Mouse (Mus musculus) erythroid progenitor cell, adult 5-6 weeks (primary cell): ENCODE results near the gene Pknox2. TPM values are rescaled to one million over a fixed set of nuclear protein-coding genes. Genes with fewer than 3 reads are reported as not detected.

ENCODE experiments used
- ATAC-seq: replicated peaks from 2 replicates; pipeline ENCODE4 v1.8.0; 2016; ENCODE audit warnings: moderate number of reproducible peaks, mild to moderate bottlenecking, moderate TSS enrichment, inconsistent platforms; ENCODE audit not compliant: poor library complexity, low FRiP score, severe bottlenecking
- total RNA-seq, 2 experiments: library from RNA; stranded (forward) in 1 of 2; stranded (reverse) in 1 of 2; fragments of 150-400 nt in 1 of 2; fragments of 186-747, 209-891 nt in 1 of 2; gene quantifications; 2 replicates each; pipeline versions ENCODE4 v1.2.3 to v1.2.4; 2015 to 2017; ENCODE audit warnings: low replicate concordance in 2 of 2

Pknox2 gene
- total RNA-seq, 2 experiments from 2014 or later, result not detected

DNA sequence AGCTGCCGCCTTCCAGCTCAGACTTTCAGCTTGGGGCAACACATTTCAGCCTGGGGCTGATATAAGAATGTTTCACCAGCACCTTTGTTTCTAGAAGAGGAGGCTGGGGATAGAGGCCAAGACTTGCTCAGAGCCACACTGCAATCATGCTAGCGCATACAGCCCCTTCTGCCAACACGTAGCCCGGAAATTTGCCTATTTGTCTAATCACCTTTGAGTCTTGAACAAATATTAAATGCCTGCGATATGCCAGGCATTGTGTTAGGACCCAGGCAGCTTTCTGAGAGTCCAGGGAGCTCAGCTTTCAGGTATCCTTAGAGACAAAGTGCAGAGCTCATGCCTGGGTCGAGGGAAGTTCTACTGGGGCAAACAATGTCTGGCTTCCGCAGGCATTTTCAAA is 130.0 kb downstream of the Pknox2 start:
- ATAC-seq, result no peak

GRCm38 (mm10) chr9:37016165-37016564 is 131.0 kb downstream of the Pknox2 start:
- no peak for ATAC-seq

DNA sequence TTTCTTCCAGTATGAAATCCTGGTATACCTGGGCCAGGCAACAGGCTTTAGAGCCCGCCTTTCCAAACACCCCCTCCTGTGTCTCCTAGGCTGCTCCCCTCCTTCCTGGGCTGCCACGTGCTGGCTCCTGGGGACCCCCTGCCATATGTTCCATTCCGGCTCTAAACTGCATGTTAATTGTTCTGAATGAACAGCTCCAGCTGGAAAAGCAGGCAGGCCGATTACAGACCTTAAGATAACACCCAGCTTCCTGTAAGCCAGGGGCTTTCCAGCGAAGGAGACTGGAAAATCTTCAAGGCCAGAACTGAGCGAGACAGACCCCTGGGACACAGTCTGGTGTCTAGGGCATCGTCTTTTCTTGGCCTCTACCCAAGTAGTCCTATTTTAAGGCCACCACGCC is 133.6 kb downstream of the Pknox2 start:
- no peak for ATAC-seq

DNA sequence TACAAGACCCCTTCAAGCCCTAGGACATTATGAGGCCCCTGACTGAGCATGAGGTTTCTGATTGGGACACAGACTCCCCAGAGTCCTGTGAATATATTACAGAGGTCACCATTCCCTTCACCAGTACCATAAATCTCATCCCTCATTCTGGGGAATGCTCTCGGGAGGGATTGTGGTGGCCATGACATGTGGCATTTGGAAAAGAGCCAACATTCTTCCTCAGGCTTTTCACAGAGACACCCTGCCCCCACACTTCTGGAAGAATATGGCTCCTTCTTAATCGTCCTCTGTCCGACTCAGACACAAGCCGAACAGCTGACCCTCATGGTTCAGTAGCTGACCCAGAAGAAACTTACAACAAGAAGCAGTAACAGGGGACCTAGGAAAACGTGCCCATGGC is 139.1 kb downstream of the Pknox2 start:
- ATAC-seq, result no peak

DNA sequence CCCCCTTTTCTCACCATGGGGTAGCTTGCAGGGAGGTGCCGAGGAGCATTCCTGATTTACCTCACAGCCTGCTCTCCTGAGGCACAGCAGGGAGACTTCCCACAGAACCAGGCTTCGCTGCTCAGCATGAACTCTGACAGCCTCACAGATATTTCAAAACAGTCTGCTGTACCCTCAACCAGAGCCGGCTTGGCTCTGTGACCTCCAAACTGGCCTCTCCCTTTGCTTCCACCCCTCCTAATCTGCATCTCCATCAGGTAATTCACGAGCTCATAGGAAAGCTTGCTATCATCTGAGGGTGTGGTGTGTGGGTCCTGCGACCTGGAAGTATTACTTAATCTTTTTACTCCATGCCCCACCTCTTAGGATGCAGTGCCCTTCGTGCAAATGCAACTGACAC is 142.5 kb downstream of the Pknox2 start:
- no peak for ATAC-seq

DNA sequence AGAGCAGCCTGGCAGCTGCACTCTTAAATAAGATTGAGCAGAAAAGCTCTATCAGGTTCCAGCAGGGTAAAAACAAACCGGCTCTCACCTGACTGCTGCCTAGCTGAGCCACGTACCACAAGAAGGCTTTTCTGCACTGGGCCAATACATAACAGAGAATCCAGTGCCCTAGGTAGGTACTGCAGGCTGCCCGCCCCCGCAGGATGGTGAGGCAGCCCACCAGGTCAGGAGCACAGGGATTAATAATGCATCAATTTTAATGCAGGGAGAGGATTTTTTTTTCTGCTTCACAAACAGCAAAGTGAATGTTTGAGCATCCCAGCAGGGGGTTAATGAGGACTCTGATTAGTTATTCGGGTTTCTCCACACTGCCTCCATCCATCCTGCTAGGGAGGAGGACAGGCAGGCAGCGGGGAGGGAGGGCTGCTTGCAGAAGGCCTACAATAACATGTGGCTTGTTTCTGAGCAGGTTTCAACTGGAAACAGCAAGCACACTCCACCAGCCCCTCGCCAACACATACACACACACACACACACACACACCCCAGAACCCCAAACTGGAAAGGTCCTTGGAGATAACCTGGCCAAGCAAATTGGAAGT is 145.2 kb downstream of the Pknox2 start:
- ATAC-seq, result no peak

GRCm38 (mm10) chr9:36999393-36999792 is 147.8 kb downstream of the Pknox2 start:
- no peak for ATAC-seq

GRCm38 (mm10) chr9:36990626-36991368 is 156.4 kb downstream of the Pknox2 start:
- ATAC-seq, result no peak

GRCm38 (mm10) chr9:36989991-36990390 is 157.2 kb downstream of the Pknox2 start:
- no peak for ATAC-seq

DNA sequence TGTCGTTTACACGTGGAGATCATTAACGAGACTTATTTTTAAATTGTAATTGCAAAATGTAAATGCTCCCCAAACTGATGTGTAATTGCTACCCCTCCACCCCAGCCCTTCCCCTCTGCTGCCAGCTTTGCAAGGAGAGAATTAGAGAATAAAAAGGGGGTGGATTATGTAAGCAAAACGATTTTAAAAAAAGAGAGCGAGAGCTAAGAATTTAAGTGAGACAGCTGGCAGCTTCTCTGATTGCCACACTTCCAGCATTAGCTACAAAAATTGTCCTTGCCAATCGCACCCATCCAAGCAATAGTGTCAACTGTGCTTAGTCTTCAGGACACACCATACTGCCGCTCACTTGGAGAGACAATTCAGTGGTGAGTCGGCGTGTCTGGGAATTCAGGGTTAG is 162.0 kb downstream of the Pknox2 start:
- ATAC-seq, result no peak

GRCm38 (mm10) chr9:36976596-36977362 is 170.4 kb downstream of the Pknox2 start:
- ATAC-seq, result no peak

GRCm38 (mm10) chr9:36973486-36974227 is 173.6 kb downstream of the Pknox2 start:
- no peak for ATAC-seq

DNA sequence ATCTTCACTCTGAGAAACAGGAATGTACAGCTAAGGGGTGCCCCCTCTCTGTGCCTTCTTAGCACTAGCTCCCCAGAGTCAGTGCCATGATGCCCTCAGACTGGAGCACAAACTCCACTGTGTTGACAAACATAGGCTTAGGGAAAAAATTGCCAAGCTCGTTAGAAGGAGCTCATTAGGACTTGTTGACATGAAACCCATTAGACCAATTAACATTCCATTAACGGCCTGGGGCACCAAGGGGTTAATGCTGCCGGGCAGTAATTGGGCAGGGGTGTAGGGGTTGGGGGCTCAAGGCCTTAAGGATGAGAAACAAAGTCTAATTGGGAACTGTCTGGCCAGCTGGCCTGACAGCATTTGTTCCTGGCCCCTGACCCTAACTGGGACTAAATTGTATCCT is 175.1 kb downstream of the Pknox2 start:
- no peak for ATAC-seq

DNA sequence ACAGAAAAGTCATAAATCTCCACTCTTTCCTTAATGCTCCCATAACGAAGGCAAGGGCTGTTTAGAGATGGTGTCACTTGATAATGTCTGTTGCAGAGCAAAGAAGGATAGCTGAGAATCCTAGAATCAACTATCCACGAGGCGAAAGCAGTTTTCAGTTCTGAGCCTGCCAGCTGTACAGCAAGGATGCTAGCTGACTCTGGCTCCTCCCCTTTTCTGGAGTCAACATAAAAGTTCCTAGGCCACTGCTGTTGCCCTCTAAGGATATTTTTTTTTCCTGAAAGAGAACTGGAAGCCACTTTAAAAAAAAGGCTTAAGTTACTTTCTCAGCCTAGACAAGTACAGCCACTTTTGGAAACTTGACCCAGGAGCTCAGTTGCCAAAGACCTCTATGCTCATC is 176.1 kb downstream of the Pknox2 start:
- no peak for ATAC-seq

GRCm38 (mm10) chr9:36970651-36971050 is 176.6 kb downstream of the Pknox2 start:
- ATAC-seq, result no peak; the same call in 1 of the 2 replicates

DNA sequence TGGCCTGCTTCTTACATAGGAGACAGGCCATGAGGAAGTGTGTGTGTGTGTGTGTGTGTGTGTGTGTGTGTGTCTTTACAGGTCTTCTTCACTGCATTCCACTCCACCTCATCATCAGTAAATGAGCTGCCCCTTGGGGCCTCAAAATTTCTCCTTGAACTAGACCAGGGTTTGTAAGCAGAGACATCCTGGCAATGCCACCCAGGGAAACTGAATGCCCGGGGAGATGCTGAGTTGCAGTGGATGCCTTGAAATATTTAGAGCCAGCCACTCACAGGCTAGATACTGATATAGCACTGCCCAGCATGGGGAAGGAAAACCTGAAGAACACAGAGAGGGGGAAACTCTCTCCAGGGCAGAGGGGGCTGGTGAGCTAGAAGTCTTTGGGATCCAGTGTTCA is 178.1 kb downstream of the Pknox2 start:
- no peak for ATAC-seq

DNA sequence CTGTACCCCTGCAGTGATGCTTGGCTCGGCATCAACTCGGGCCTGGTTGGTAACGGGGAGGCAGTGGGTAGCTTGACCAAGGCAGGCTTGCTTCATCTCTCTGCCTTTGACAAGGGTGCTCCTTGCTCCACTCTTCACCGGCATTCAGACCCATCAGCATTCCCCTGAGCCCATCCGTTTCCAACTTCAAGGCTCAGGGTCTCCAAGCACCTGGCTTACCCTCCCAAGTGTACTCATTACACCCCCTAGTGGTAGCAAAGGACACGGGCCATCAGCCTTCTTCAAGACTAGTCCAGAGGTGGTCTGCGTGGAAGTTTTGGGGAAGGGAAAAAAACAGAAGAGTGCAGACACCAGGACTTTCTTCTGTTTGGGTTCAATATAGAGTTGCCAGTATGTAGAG is 178.5 kb downstream of the Pknox2 start:
- ATAC-seq, result no peak

- no peak for ATAC-seq
Measured at GRCm38 (mm10) chr9:36968236-36968635, 179.0 kb downstream of the Pknox2 start.

- no peak for ATAC-seq
Measured at GRCm38 (mm10) chr9:36965720-36966119, 181.5 kb downstream of the Pknox2 start.

- no peak for ATAC-seq
Measured at GRCm38 (mm10) chr9:36964230-36964629, 183.0 kb downstream of the Pknox2 start.
